Mouse (Mus musculus) hindbrain, embryonic 14.5 days (tissue): ENCODE measurements around the gene Gm49711. TPM values are rescaled to one million over a fixed set of nuclear protein-coding genes. Genes with fewer than 3 reads are reported as not detected.

Source experiments
- ATAC-seq: fragments of 200-750 bp; cut with Nextera tagmentation; 2 replicates; pipeline ENCODE4 v1.8.0; 2017; ENCODE audit warnings: moderate number of reproducible peaks, mild to moderate bottlenecking, moderate TSS enrichment, moderate library complexity; ENCODE audit not compliant: low FRiP score
- DNase-seq: peaks from one replicate; pipeline ENCODE4 v3.0.0-alpha.2; 2015; ENCODE audit warnings: low spot score
- H3K27ac ChIP-seq: fragments of 300-500 bp; sonication (generic); 2 replicates; pipeline ENCODE4 v1.5.1; 2014; ENCODE audit warnings: mild to moderate bottlenecking, moderate library complexity
- H3K27me3 ChIP-seq: fragments of 300-500 bp; sonication (generic); 2 replicates; pipeline ENCODE4 v1.6.1; 2014; ENCODE audit warnings: mild to moderate bottlenecking, low read length, mixed read lengths; ENCODE audit not compliant: control insufficient read depth, insufficient read depth
- H3K36me3 ChIP-seq: fragments of 300-500 bp; sonication (generic); replicated peaks from 2 replicates; pipeline ENCODE4 v1.6.1; 2014; ENCODE audit not compliant: control insufficient read depth, insufficient read depth
- H3K4me1 ChIP-seq: fragments of 300-500 bp; sonication (generic); replicated peaks from 2 replicates; pipeline ENCODE4 v1.6.1; 2014; ENCODE audit warnings: antibody characterized with exemption, low read length, mixed read lengths; ENCODE audit not compliant: control insufficient read depth, insufficient read depth
- H3K4me2 ChIP-seq: fragments of 300-500 bp; sonication (generic); replicated peaks from 2 replicates; pipeline ENCODE4 v1.6.1; 2014; ENCODE audit warnings: mild to moderate bottlenecking, moderate library complexity
- H3K4me3 ChIP-seq: fragments of 300-500 bp; sonication (generic); replicated peaks from 2 replicates; pipeline ENCODE4 v1.5.1; 2014; ENCODE audit warnings: mild to moderate bottlenecking, low read length
- H3K9ac ChIP-seq: fragments of 300-500 bp; sonication (generic); 2 replicates; pipeline ENCODE4 v1.6.1; 2014
- H3K9me3 ChIP-seq: fragments of 300-500 bp; sonication (generic); 2 replicates; pipeline ENCODE4 v1.6.1; 2016; ENCODE audit warnings: low read length; ENCODE audit not compliant: control insufficient read depth
- WGBS: fragments of 180-500 bp; shearing (Covaris S2); extraction: QIAGEN DNeasy Blood & Tissue Kit; methylation state at CpG from one replicate; pipeline ENCODE4 v1.1.7; 2014; 5-methylcytosine and 5-hydroxymethylcytosine counted together
- polyA plus RNA-seq: library from polyadenylated mRNA; unstranded; fragments of >200 nt; fragmentation: Nextera tagmentation; extraction: Ambion mirVana; gene quantifications from 2 replicates; pipeline ENCODE4 v1.2.1, GENCODE M21; 2014

The Gm49711 gene
- polyA plus RNA-seq, 1 experiment from 2014 or later, result 0.54 TPM

DNA sequence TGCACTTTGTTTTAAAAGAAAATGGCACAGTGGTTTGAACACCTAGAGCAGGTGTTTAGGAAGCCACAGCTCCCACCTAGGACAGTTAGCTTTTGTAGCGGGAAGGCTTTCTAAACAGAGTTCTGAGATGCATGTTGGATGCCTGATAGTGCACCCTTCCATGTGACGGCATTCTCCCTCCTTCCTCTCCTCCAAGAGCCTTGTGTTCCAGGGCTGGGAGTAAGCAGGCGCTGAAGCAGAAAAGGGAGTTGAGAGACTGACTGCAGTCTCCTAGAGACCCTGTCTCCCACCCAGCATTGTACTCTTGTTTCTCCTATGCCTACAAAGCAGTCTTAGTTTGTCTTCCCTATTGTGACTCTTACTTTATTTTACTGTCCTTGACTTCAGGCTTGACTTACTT is 2.1 kb downstream of the Gm49711 start:
- ATAC-seq (no peak), DNase-seq (no peak)
- Histone ChIP-seq H3K9me3 (no peaks in the 10 kb centered on the region), H3K4me1 (peaks cover 36% of the 10 kb centered on the region), H3K27ac (no peak overlapping the region; the same call in 1 of the 2 replicates), H3K27me3 (no peaks in the 10 kb centered on the region), H3K36me3 (peaks cover 36% of the 10 kb centered on the region), H3K9ac (peak overlapping the region; percentile 91), H3K4me2 (peak overlapping the region; percentile 89), H3K4me3 (peak overlapping the region; percentile 93)
- WGBS, result 69% methylated on average over 3 of the region's 3 CpGs

DNA sequence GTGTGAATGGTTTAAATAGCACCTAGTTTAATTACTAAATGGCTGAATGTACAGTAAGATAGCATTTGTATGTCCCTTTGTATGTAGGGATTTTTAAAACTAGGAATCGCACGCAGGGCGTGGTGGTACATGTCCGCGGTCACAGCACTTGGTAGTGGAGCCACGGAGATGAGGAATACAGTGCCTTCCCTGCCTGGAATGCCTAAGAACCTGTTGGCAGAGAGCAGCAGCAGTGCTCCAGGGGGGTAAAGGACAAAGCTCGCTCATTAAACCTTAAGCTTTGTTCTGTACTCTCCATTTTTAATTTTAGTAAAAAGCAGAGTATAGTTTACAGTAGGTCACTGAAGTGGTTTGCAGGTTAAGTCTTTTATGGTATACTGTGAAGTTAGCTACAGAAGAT is 3.5 kb downstream of the Gm49711 start:
- no peak for ATAC-seq
- Histone ChIP-seq H3K27me3 (no peaks in the 10 kb centered on the region), H3K9ac (no peak overlapping the region), H3K4me3 (no peak overlapping the region), H3K36me3 (peaks cover 48% of the 10 kb centered on the region), H3K27ac (no peak overlapping the region), H3K4me1 (peaks cover 36% of the 10 kb centered on the region), H3K9me3 (no peaks in the 10 kb centered on the region), H3K4me2 (0 out of 2 replicates have a peak overlapping the region, but pooled peaks have one; percentile 89)
- 95% methylated on average over 7 of the region's 7 CpGs for WGBS
- DNase-seq, result no peak

DNA sequence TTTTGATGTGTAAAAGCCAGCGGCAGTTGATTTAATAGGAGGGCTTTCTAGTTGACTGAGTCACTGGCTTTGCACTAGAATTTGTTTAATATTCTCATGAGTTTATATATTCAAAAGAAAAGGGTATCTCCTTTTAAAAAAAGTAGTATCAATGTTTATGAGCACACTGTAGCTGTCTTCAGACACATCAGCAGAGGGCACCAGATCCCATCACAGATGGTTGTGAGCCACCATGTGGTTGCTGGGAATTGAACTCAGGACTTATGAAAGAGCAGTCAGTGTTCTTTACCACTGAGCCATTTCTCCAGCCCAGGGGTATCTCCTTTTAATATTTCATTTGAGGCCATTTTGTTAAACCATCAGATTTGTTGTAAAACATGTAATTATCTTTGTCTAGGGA is 4.7 kb downstream of the Gm49711 start:
- DNase-seq, result no peak
- Histone ChIP-seq H3K4me2 (no peak overlapping the region), H3K4me1 (peaks cover 30% of the 10 kb centered on the region), H3K4me3 (no peak overlapping the region), H3K27ac (no peak overlapping the region), H3K27me3 (no peaks in the 10 kb centered on the region), H3K9me3 (no peaks in the 10 kb centered on the region), H3K36me3 (peaks cover 59% of the 10 kb centered on the region), H3K9ac (no peak overlapping the region)
- 100% methylated on average over 1 of the region's 1 CpGs for WGBS
- no peak for ATAC-seq

DNA sequence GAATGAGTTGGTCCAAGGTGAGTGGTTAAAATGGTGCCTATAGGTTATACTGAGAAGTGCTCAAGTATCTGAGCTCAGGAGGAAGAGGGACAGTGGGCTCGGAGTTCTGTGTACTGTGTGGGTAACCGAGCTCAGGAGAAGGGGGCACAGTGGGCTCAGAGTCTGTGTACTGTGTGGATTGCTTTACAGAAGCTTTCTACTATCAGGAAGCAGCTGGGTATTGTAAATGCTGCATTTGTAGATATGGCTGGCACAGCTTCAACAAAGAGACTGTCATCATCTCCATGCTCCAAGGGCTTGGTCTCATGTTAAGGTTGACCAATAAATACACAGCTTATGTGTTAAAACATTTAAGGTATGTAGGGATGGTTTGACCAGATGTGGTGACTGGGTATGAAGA is 6.7 kb downstream of the Gm49711 start:
- H3K4me1 ChIP-seq, result peaks cover 22% of the 10 kb centered on the region
- no peaks in the 10 kb centered on the region for H3K9me3 ChIP-seq
- 98% methylated on average over 2 of the region's 2 CpGs for WGBS
- H3K4me3 ChIP-seq, result no peak overlapping the region
- no peak overlapping the region for H3K9ac ChIP-seq
- no peaks in the 10 kb centered on the region for H3K27me3 ChIP-seq
- ATAC-seq (no peak), DNase-seq (no peak)
- H3K36me3 ChIP-seq, result peaks cover 67% of the 10 kb centered on the region
- H3K4me2 ChIP-seq, result no peak overlapping the region
- no peak overlapping the region for H3K27ac ChIP-seq

- H3K36me3 ChIP-seq, result peaks cover 51% of the 10 kb centered on the region
- H3K27me3 ChIP-seq, result no peaks in the 10 kb centered on the region
- H3K4me3 ChIP-seq, result no peak overlapping the region
- no peaks in the 10 kb centered on the region for H3K4me1 ChIP-seq
- no peak overlapping the region for H3K27ac ChIP-seq
- DNase-seq, result no peak
- H3K4me2 ChIP-seq, result no peak overlapping the region
- H3K9ac ChIP-seq, result no peak overlapping the region
- no peaks in the 10 kb centered on the region for H3K9me3 ChIP-seq
- 94% methylated on average over 8 of the region's 8 CpGs for WGBS
- ATAC-seq, result no peak
These were observed 12.2 kb downstream of the Gm49711 start for GRCm38 (mm10) chr16:92070338-92070737.

DNA sequence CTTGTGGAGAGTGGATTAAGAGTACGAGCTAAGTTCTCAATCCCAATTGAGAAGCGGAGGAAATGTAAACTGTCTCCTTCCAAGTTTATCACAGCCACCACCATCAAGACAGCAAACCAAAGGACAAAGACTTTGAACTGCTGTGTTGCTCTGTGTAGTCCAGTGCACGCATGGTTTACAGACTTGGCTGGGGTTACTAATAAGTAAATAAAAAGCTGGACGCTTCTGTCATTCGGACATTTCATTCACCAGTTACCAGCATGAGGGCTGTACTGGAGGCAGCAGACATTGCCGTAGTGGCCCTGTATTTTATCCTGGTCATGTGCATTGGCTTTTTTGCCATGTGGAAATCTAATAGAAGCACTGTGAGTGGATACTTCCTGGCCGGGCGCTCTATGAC is 18.7 kb downstream of the Gm49711 start:
- no peaks in the 10 kb centered on the region for H3K27me3 ChIP-seq
- no peak for ATAC-seq
- 93% methylated on average over 8 of the region's 8 CpGs for WGBS

DNA sequence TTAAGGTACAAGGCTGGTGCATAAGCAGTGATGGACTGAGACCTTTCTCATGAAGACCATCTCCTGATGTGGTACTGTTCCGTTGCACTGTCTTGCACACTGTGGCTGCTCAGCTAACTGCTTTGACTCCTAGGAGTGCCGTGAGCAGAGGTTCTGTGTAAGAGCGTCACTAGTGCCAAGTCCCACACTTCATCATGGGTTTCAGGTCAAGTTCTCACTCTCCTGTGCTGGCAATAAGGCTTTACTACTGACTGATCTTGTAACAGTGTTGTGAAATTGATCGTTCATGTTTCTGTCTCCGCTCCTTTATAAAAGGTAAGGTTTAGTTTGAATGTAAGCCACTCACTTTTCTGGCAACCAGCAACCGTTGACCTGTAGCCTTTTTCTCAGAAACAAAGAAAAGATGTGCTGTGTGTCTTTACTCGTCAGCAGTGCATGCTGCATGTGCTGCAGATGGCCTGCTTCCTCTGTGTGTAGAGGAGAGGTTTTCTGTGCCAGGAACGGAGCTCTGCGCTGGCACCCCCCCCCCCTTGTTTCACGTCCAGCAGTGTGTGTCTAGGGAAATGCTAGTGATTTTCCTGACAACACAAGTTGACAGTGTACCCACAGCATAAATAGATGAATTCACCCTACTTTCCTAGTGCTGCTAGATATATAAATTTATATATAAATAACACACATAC is 25.8 kb downstream of the Gm49711 start:
- 73% methylated on average over 10 of the region's 10 CpGs for WGBS
- no peak overlapping the region for H3K27ac ChIP-seq
- H3K36me3 ChIP-seq, result peaks cover 13% of the 10 kb centered on the region
- DNase-seq, result no peak
- no peak overlapping the region for H3K4me3 ChIP-seq
- no peaks in the 10 kb centered on the region for H3K9me3 ChIP-seq
- H3K4me1 ChIP-seq, result 0 out of 2 replicates have a peak, but pooled peaks cover 2% of the 10 kb centered on the region
- H3K4me2 ChIP-seq, result no peak overlapping the region
- no peaks in the 10 kb centered on the region for H3K27me3 ChIP-seq
- H3K9ac ChIP-seq, result no peak overlapping the region
- no peak for ATAC-seq

More for the DNA sequence above, 18.7 kb downstream of the Gm49711 start:
- Histone ChIP-seq H3K9me3 (no peaks in the 10 kb centered on the region), H3K4me2 (no peak overlapping the region), H3K36me3 (peaks cover 33% of the 10 kb centered on the region), H3K4me3 (no peak overlapping the region), H3K9ac (no peak overlapping the region), H3K4me1 (no peaks in the 10 kb centered on the region), H3K27ac (no peak overlapping the region)
- DNase-seq, result no peak

GRCm38 (mm10) chr16:92089225-92089624 is 31.1 kb downstream of the Gm49711 start:
- H3K4me2 ChIP-seq, result no peak overlapping the region
- WGBS, result 55% methylated on average over 3 of the region's 3 CpGs
- ATAC-seq (no peak), DNase-seq (no peak)
- no peaks in the 10 kb centered on the region for H3K27me3 ChIP-seq
- H3K9ac ChIP-seq, result no peak overlapping the region
- no peak overlapping the region for H3K27ac ChIP-seq
- no peak overlapping the region for H3K4me3 ChIP-seq
- H3K36me3 ChIP-seq, result 0 out of 2 replicates have a peak, but pooled peaks cover 7% of the 10 kb centered on the region
- 0 out of 2 replicates have a peak, but pooled peaks cover 2% of the 10 kb centered on the region for H3K4me1 ChIP-seq
- no peaks in the 10 kb centered on the region for H3K9me3 ChIP-seq

- Histone ChIP-seq H3K27ac (no peak overlapping the region), H3K9me3 (no peaks in the 10 kb centered on the region), H3K4me1 (no peaks in the 10 kb centered on the region), H3K27me3 (no peaks in the 10 kb centered on the region), H3K4me3 (no peak overlapping the region), H3K9ac (no peak overlapping the region), H3K36me3 (peaks cover 13% of the 10 kb centered on the region; the same call in 1 of the 2 replicates), H3K4me2 (no peak overlapping the region)
- 60% methylated on average over 5 of the region's 5 CpGs for WGBS
- no peak for DNase-seq
- no peak for ATAC-seq
These were observed 33.8 kb downstream of the Gm49711 start for GRCm38 (mm10) chr16:92091876-92092275.
